Comparison of ENCODE assay signal across 10 mouse cellular contexts in the genomic region with DNA sequence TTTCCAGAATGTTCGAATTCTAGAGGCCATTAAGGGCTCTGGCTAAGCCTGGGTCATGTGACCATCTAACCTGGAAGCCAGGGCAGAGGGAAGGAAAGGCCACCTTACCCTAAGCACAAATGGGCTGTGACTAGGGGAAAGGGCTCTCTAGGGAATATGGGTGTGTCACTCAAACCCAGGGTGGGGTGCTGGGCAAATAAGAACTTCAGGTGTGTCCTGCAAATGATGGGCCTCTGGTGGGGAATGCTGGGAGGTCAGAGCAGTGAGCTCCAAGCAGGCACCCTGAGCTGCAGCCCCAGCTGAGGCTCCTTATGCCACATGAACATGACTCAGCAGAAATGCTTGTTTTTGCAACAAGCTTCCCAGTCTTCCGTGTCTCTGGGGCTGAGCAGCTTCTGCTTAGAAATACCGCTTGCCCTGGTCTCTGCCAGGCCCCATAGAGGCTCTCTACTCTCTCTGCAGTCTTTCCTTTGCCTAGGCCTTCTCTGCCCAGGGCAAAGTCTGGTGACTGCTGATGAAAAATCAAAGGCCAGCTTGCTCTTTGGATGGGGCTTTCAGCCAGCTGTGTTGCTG.
A peak's percentile ranks its signal among the peaks of the same experiment; 100 is the strongest.
DNase-seq lines count a peak whose midpoint lies in the region; ATAC-seq lines count a peak whose summit lies in the region.
"Had no signal": no experiment of that assay in that cellular context is flagged by ENCODE, and none has a peak within 500 bp of the region (broad histone marks: within the 10 kb centered on the region; RNA-seq: fewer than 3 reads in every experiment).

No protein-coding gene starts in this region.

- intact Hi-C loops in heart, postnatal 36 days (cut with DNase I), result no loop called here

- no peak overlapping the region for H3K27ac ChIP-seq in heart, embryonic 15.5 days
- H3K27ac ChIP-seq in embryonic facial prominence, embryonic 11.5 days (replicated peaks; ENCODE audit: low read depth, low read length), result no peak overlapping the region
- H3K27ac ChIP-seq in stomach, embryonic 15.5 days, result peak overlapping the region; percentile 42; the same call in 1 of the 2 replicates
- H3K27ac ChIP-seq: embryonic facial prominence, embryonic 12.5 days had no signal

- no peaks in the 10 kb centered on the region for H3K27me3 ChIP-seq in heart, embryonic 15.5 days
- H3K27me3 ChIP-seq in embryonic facial prominence, embryonic 11.5 days (ENCODE audit: control insufficient read depth, insufficient read depth, low read length), result no peaks in the 10 kb centered on the region
- no peaks in the 10 kb centered on the region for H3K27me3 ChIP-seq in stomach, embryonic 15.5 days (replicated peaks)
- H3K27me3 ChIP-seq: embryonic facial prominence, embryonic 12.5 days had no signal

- H3K9ac ChIP-seq in heart, embryonic 15.5 days, result no peak overlapping the region
- no peak overlapping the region for H3K9ac ChIP-seq in embryonic facial prominence, embryonic 11.5 days (replicated peaks; ENCODE audit: low read length)
- no peak overlapping the region for H3K9ac ChIP-seq in stomach, embryonic 15.5 days
- H3K9ac ChIP-seq: embryonic facial prominence, embryonic 12.5 days had no signal

- H3K4me2 ChIP-seq in heart, embryonic 15.5 days, result no peak overlapping the region
- no peak overlapping the region for H3K4me2 ChIP-seq in embryonic facial prominence, embryonic 11.5 days (ENCODE audit: low read depth, low read length)
- H3K4me2 ChIP-seq in stomach, embryonic 15.5 days, result no peak overlapping the region
- H3K4me2 ChIP-seq: embryonic facial prominence, embryonic 12.5 days had no signal

- 0 out of 2 replicates have a peak, but pooled peaks have one; percentile 15 for ATAC-seq in heart, embryonic 15.5 days (replicated peaks; ENCODE audit: insufficient number of reproducible peaks, insufficient read depth, low FRiP score, low read depth)
- ATAC-seq in embryonic facial prominence, embryonic 11.5 days (replicated peaks; ENCODE audit: insufficient number of reproducible peaks, low FRiP score, low TSS enrichment, low read depth), result no peak
- ATAC-seq in stomach, embryonic 15.5 days (ENCODE audit: insufficient read depth, low FRiP score, low read depth), result peak; percentile 85
- no peak for ATAC-seq in monocyte, adult 5-6 weeks (replicated peaks; ENCODE audit: insufficient number of reproducible peaks, low FRiP score, low TSS enrichment, poor library complexity, severe bottlenecking)

- H3K4me3 ChIP-seq in heart, embryonic 15.5 days, result no peak overlapping the region
- no peak overlapping the region for H3K4me3 ChIP-seq in embryonic facial prominence, embryonic 11.5 days (ENCODE audit: low read depth, low read length)
- no peak overlapping the region for H3K4me3 ChIP-seq in stomach, embryonic 15.5 days (replicated peaks)
- H3K4me3 ChIP-seq: embryonic facial prominence, embryonic 12.5 days; myocyte had no signal

- H3K4me1 ChIP-seq in heart, embryonic 15.5 days (replicated peaks), result peaks cover 15% of the 10 kb centered on the region
- H3K4me1 ChIP-seq in embryonic facial prominence, embryonic 11.5 days (ENCODE audit: control insufficient read depth, insufficient read depth, low read length), result no peaks in the 10 kb centered on the region
- H3K4me1 ChIP-seq in stomach, embryonic 15.5 days, result 0 out of 2 replicates have a peak, but pooled peaks cover 5% of the 10 kb centered on the region
- H3K4me1 ChIP-seq: embryonic facial prominence, embryonic 12.5 days had no signal

- H3K9me3 ChIP-seq in heart, embryonic 15.5 days (replicated peaks), result no peaks in the 10 kb centered on the region
- H3K9me3 ChIP-seq in embryonic facial prominence, embryonic 11.5 days (replicated peaks; ENCODE audit: control insufficient read depth, low read length), result no peaks in the 10 kb centered on the region
- no peaks in the 10 kb centered on the region for H3K9me3 ChIP-seq in stomach, embryonic 15.5 days
- H3K9me3 ChIP-seq: embryonic facial prominence, embryonic 12.5 days had no signal

- WGBS in heart, embryonic 15.5 days, result 41% methylated on average over 3 of the region's 3 CpGs
- WGBS in embryonic facial prominence, embryonic 11.5 days, result 55% methylated on average over 3 of the region's 3 CpGs
- WGBS in large intestine, adult 2 months, result 13% methylated on average over 3 of the region's 3 CpGs
- WGBS in stomach, embryonic 15.5 days, result 28% methylated on average over 3 of the region's 3 CpGs

- no peaks in the 10 kb centered on the region for H3K36me3 ChIP-seq in heart, embryonic 15.5 days
- no peaks in the 10 kb centered on the region for H3K36me3 ChIP-seq in embryonic facial prominence, embryonic 11.5 days (replicated peaks; ENCODE audit: control insufficient read depth, insufficient read depth, low read depth, low read length)
- no peaks in the 10 kb centered on the region for H3K36me3 ChIP-seq in stomach, embryonic 15.5 days
- H3K36me3 ChIP-seq: embryonic facial prominence, embryonic 12.5 days had no signal

- DNase-seq in heart, postnatal 36 days, result no peak
- peak; percentile 49 for DNase-seq in MEL-GATA-1-ER (ENCODE audit: extremely low read depth, low read depth)
- DNase-seq in embryonic facial prominence, embryonic 11.5 days (ENCODE audit: low spot score), result peak; percentile 25
- DNase-seq in large intestine, adult 2 months (ENCODE audit: low read depth, low spot score), result peak; percentile 66
- DNase-seq in urinary bladder, adult 18-20 months (ENCODE audit: low spot score in 2 of 2), result no peak

Comparison
In these comparisons a context has a peak if more than half of its experiments do, and no peak if none do; other contexts are left out.
1. ATAC-seq: peak in heart, embryonic 15.5 days (single experiment) and stomach, embryonic 15.5 days (single experiment); none in embryonic facial prominence, embryonic 11.5 days (single experiment) and monocyte, adult 5-6 weeks (single experiment).
2. DNase-seq: peak in MEL-GATA-1-ER (single experiment), embryonic facial prominence, embryonic 11.5 days (single experiment) and large intestine, adult 2 months (single experiment); none in heart, postnatal 36 days (0 of 2) and urinary bladder, adult 18-20 months (0 of 2).